Comparison of ENCODE assay signal across 24 mouse cellular contexts in the genomic region with DNA sequence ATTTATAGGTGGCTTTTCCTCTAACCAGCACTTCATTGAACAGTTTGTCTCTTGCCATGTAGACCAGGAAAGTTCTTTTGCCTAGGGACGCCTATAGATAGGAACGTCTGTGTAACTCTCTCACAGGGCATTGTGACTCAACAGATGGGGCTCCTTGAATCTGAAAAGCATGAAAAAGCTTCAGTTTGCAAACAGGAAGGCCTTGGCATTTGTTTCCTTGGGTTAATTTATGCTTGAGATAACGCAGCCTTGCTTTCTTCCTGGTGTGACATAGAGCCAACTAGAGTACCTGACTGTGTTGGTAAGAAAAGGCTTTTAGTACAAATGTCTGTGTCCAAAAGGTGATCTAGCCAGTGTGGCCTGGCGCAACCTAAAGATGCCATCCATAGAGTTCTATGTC. TPM values are rescaled to one million over a fixed set of nuclear protein-coding genes. Genes with fewer than 3 reads are reported as not detected.
DNase-seq lines count a peak whose midpoint lies in the region; ATAC-seq and TF ChIP-seq lines count a peak whose summit lies in the region.
"Had no signal": no experiment of that assay in that cellular context is flagged by ENCODE, and none has a peak within 500 bp of the region (broad histone marks: within the 10 kb centered on the region; RNA-seq: fewer than 3 reads in every experiment).

No protein-coding gene starts in this region.

- H3K4me1 ChIP-seq in kidney, postnatal 0 days (replicated peaks; ENCODE audit: insufficient read depth, low read length) = peaks cover 8% of the 10 kb centered on the region; the same call in 1 of the 2 replicates
- peaks cover 32% of the 10 kb centered on the region for H3K4me1 ChIP-seq in liver, embryonic 16.5 days (ENCODE audit: control insufficient read depth, low read depth, low read length)

- H3K4me2 ChIP-seq in kidney, postnatal 0 days (ENCODE audit: low read length) = no peak overlapping the region
- H3K4me2 ChIP-seq in liver, embryonic 16.5 days (ENCODE audit: low read depth, low read length) = no peak overlapping the region
- H3K4me2 ChIP-seq: forebrain, embryonic 13.5 days; heart, embryonic 13.5 days; hindbrain, embryonic 15.5 days had no signal

- no peak for ATAC-seq in kidney, postnatal 0 days (replicated peaks; ENCODE audit: low FRiP score, low read depth)
- ATAC-seq in liver, embryonic 16.5 days (ENCODE audit: low read depth) = no peak
- ATAC-seq: forebrain, embryonic 13.5 days; forebrain, embryonic 16.5 days; Patski had no signal

- no peaks in the 10 kb centered on the region for H3K9me3 ChIP-seq in kidney, postnatal 0 days (replicated peaks; ENCODE audit: low read length)
- H3K9me3 ChIP-seq in liver, embryonic 16.5 days (replicated peaks; ENCODE audit: control insufficient read depth, low read length) = no peaks in the 10 kb centered on the region
- H3K9me3 ChIP-seq: forebrain, embryonic 10.5 days; forebrain, embryonic 13.5 days; G1E; heart, embryonic 10.5 days; heart, embryonic 13.5 days; hindbrain, embryonic 15.5 days had no signal

- no peak overlapping the region for H3K4me3 ChIP-seq in kidney, postnatal 0 days (replicated peaks; ENCODE audit: low read depth, low read length)
- no peak overlapping the region for H3K4me3 ChIP-seq in liver, embryonic 16.5 days (ENCODE audit: low read depth, low read length)
- H3K4me3 ChIP-seq: forebrain, embryonic 10.5 days; forebrain, embryonic 13.5 days; heart, adult 2 months; heart, embryonic 10.5 days; heart, embryonic 13.5 days; hindbrain, embryonic 15.5 days had no signal

- H3K9ac ChIP-seq in kidney, postnatal 0 days (ENCODE audit: low read depth, low read length) = no peak overlapping the region
- no peak overlapping the region for H3K9ac ChIP-seq in liver, embryonic 16.5 days (ENCODE audit: low read depth, low read length)
- H3K9ac ChIP-seq: forebrain, embryonic 13.5 days; heart, embryonic 13.5 days; hindbrain, embryonic 15.5 days had no signal

- TF ChIP-seq CTCF in kidney, postnatal 0 days (IDR thresholded peaks at IDR 0.05; ENCODE audit: low read depth) = no peak

- peak; percentile 66 to 91 for DNase-seq in adrenal gland, adult (ENCODE audit: inconsistent age in 2 of 2, low spot score in 1 of 2)
- DNase-seq in adrenal gland, adult 8-10 months = no peak
- no peak for DNase-seq in kidney, postnatal 0 days (ENCODE audit: low spot score)
- DNase-seq in kidney, adult 8-10 months = no peak
- no peak for DNase-seq in liver
- DNase-seq: B cell, adult 2 months; cerebellum, adult 18-20 months; cerebellum, adult 9-10 months; cerebellum, postnatal 14 days; gastrocnemius, postnatal 10 days; gastrocnemius, postnatal 36 days; heart, adult 2 months; heart, postnatal 14 days; heart, postnatal 4 days had no signal

- WGBS in kidney, postnatal 0 days = 73% methylated on average over 4 of the region's 4 CpGs
- 61% methylated on average over 4 of the region's 4 CpGs for whole genome bisulfite sequencing in liver, embryonic 16.5 days (ENCODE audit: insufficient replicate concordance)

- no peaks in the 10 kb centered on the region for H3K27me3 ChIP-seq in kidney, postnatal 0 days (ENCODE audit: insufficient read depth, low read length)
- H3K27me3 ChIP-seq in liver, embryonic 16.5 days (ENCODE audit: control insufficient read depth, insufficient read depth, low read depth, low read length) = no peaks in the 10 kb centered on the region
- H3K27me3 ChIP-seq: CH12.LX; forebrain, embryonic 13.5 days; heart, embryonic 13.5 days; hindbrain, embryonic 15.5 days; Patski had no signal

- H3K36me3 ChIP-seq in kidney, postnatal 0 days (ENCODE audit: insufficient read depth, low read length) = peaks cover 6% of the 10 kb centered on the region
- no peaks in the 10 kb centered on the region for H3K36me3 ChIP-seq in liver, embryonic 16.5 days (ENCODE audit: control insufficient read depth, insufficient read depth)

- 0 out of 2 replicates have a peak overlapping the region, but pooled peaks have one; percentile 9 for H3K27ac ChIP-seq in kidney, postnatal 0 days
- peak overlapping the region; percentile 63; the same call in 1 of the 2 replicates for H3K27ac ChIP-seq in liver, embryonic 16.5 days (ENCODE audit: low read length)
- H3K27ac ChIP-seq: forebrain, embryonic 10.5 days; forebrain, embryonic 13.5 days; heart, adult 2 months; heart, embryonic 10.5 days; heart, embryonic 13.5 days; hindbrain, embryonic 15.5 days had no signal

RNA-seq across cellular contexts. Expression of a gene that starts 3.5 kb away (rescaled TPM):
- total RNA-seq in adrenal gland, adult 8-10 months (2022) = 100 to 1,000 TPM; 149 to 232 (median 189) TPM
- polyA plus RNA-seq in kidney, postnatal 0 days (2015; fragmentation: Nextera tagmentation; extraction: Ambion mirVana) = 35.6 and 39.9 TPM in 2 replicates
- 24.8 and 31.5 TPM in 2 replicates for polyA plus RNA-seq in liver, embryonic 16.5 days (2015; fragmentation: Nextera tagmentation; extraction: Ambion mirVana)

RNA-seq across cellular contexts. Expression of a gene that starts 29.2 kb away (rescaled TPM):
- 10 to 100 TPM in 3 of 4 experiments, 1 to 10 TPM in 1; 7.0 to 16.4 (median 12.0) TPM for total RNA-seq in adrenal gland, adult 8-10 months (2022)
- polyA plus RNA-seq in kidney, postnatal 0 days (2015; fragmentation: Nextera tagmentation; extraction: Ambion mirVana) = 47.1 and 50.0 TPM in 2 replicates
- 33.4 and 37.6 TPM in 2 replicates for polyA plus RNA-seq in liver, embryonic 16.5 days (2015; fragmentation: Nextera tagmentation; extraction: Ambion mirVana)

RNA-seq across cellular contexts. Expression of a gene that starts 29.4 kb away (rescaled TPM):
- total RNA-seq in adrenal gland, adult 8-10 months (2022) = 10 to 100 TPM; 39.0 to 81.8 (median 61.0) TPM
- 96.6 and 105 TPM in 2 replicates for polyA plus RNA-seq in kidney, postnatal 0 days (2015; fragmentation: Nextera tagmentation; extraction: Ambion mirVana)
- polyA plus RNA-seq in liver, embryonic 16.5 days (2015; fragmentation: Nextera tagmentation; extraction: Ambion mirVana) = 23.6 and 27.1 TPM in 2 replicates

Comparison
In these comparisons a context has a peak if more than half of its experiments do, and no peak if none do; other contexts are left out.
1. DNase-seq: peak in adrenal gland, adult (2 of 2); none in adrenal gland, adult 8-10 months (single experiment), kidney, postnatal 0 days (single experiment), kidney, adult 8-10 months (0 of 2) and liver (single experiment).